Mouse (Mus musculus) liver, embryonic 14.5 days (tissue): ENCODE results near the gene Gm364.

Experiments
- CTCF ChIP-seq: IDR thresholded peaks from 2 replicates; pipeline ENCODE4 v1.5.1; 2016; ENCODE audit warnings: antibody characterized with exemption, low read depth, control low read depth
- EP300 ChIP-seq: IDR thresholded peaks from 2 replicates; pipeline ENCODE4 v1.6.1; 2016; ENCODE audit warnings: antibody characterized with exemption, low read depth

GRCm38 (mm10) chrX:57377096-57377495 lies 31.9 kb upstream of the Gm364 start:
- no peak for TF ChIP-seq CTCF
- TF ChIP-seq EP300: no peak
